Mouse (Mus musculus) thymus, adult 2 months (tissue): ENCODE data around the gene Ssu72.
"Not testable (repeated sequence)": the region's sequence is repeated elsewhere in the genome, so short reads cannot be mapped to it uniquely, and the experiment has no call there.

Source experiments
- CTCF ChIP-seq: fragments of 200-500 bp; IDR thresholded peaks from 2 replicates; pipeline ENCODE4 v1.5.1; 2012; ENCODE audit warnings: mild to moderate bottlenecking, control low read depth, low read length, moderate library complexity, borderline replicate concordance; ENCODE audit not compliant: control insufficient read depth, poor library complexity, insufficient read depth; ENCODE audit errors: extremely low read depth
- POLR2A ChIP-seq: fragments of 200-500 bp; IDR thresholded peaks from 2 replicates; pipeline ENCODE4 v1.6.1; 2012; ENCODE audit warnings: mild to moderate bottlenecking, low read length, control low read depth, moderate library complexity; ENCODE audit not compliant: control insufficient read depth, poor library complexity, insufficient read depth; ENCODE audit errors: extremely low read depth

DNA sequence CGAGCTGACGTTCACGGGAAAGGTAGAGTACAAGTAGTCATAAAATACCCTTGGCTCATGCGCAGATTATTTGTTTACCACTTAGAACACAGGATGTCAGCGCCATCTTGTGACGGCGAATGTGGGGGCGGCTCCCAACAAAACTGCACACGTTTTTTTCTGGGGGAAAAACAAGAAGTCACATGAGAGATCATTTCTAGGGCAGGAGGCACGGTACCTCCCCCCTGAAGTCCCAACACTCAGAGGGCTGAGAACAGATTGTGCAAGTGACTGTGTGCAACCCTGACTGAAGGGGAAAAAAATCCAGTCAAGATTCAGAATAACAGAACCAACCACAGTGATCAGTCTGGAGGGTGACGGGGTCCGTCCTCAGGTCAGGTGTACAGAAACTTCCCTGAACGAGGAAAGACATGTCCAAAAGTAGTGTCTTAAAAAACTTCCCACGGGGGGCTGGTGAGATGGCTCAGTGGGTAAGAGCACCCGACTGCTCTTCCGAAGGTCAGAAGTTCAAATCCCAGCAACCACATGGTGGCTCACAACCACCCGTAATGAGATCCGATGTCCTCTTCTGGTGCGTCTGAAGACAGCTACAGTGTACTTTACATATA is 20.8 kb upstream of the Ssu72 start:
- not testable (repeated sequence) for TF ChIP-seq POLR2A, CTCF
